Mouse (Mus musculus) cerebellum, adult 2 months (tissue): ENCODE measurements at regions not wholly inside any gene's neighbourhood (a gene's known extent, or its start where the extent isn't known, plus 50 kb on each side); places are given as distances from the start of the nearest gene placed in this dataset.

Source experiments
- CTCF ChIP-seq: fragments of 200-500 bp; IDR thresholded peaks from 2 replicates; pipeline ENCODE4 v1.5.1; 2011; ENCODE audit warnings: low read depth, mild to moderate bottlenecking, control low read depth, low read length, moderate library complexity, borderline replicate concordance; ENCODE audit not compliant: insufficient read depth
- POLR2A ChIP-seq: fragments of 200-500 bp; IDR thresholded peaks from 2 replicates; pipeline ENCODE4 v1.6.1; 2011; ENCODE audit warnings: low read length, control low read depth, borderline replicate concordance; ENCODE audit not compliant: insufficient read depth

GRCm38 (mm10) chrX:99215931-99216330 is 80.0 kb downstream of the Efnb1 start:
- TF ChIP-seq POLR2A = no peak
- TF ChIP-seq CTCF = no peak
